Mouse (Mus musculus): ENCODE measurements around the gene Rab25. TPM values are rescaled to one million over a fixed set of nuclear protein-coding genes. Genes with fewer than 3 reads are reported as not detected.
A peak's percentile ranks its signal among the peaks of the same experiment; 100 is the strongest.

Rab25 gene
- total and polyA plus RNA-seq, 3 experiments, result 0.96 to 1.9 TPM; not detected in 1

DNA sequence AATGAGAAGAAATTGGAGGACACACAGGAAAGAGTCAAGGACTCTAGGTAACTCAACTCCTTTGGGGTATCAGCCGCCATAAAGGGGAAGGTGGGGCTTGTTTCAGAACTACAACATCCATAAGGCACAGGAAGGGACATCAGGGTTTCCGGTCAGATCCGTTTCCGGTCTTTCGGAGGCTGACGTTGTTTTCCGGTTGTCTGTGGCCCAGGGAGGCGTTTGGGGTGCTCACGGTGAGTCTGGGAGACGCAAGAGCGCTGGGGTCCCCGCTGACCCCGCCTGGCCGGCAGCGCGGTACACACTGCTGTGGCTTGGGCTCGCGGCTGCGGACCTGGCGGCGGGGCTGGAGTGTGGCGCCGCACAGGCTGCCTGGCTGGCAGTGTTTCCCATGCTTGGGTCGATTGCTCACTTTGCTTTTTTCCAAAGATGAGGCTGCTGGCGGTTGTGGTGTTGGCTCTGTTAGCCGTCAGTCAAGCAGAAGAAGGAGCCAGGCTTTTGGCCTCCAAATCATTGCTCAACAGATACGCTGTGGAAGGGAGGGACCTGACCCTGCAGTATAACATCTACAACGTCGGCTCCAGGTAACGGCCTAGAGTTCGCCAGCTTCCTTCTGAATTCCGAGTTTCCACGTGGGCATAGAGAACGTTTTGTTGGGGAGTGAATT, 31.5 kb upstream of the Rab25 start:
- Histone ChIP-seq H3K79me2 (ENCODE audit: control insufficient read depth, insufficient read depth, low read length, poor library complexity) (peaks cover 21% of the 10 kb centered on the region), H3K9me3 (replicated peaks; ENCODE audit: insufficient read depth, low read length) (no peaks in the 10 kb centered on the region), H3K27ac (ENCODE audit: control insufficient read depth, low read depth, low read length) (peak overlapping the region; percentile 53), H3K4me3 (ENCODE audit: control insufficient read depth in 1 of 2, insufficient read depth in 1 of 2, low read depth in 2 of 2, low read length in 2 of 2) (peak overlapping the region; percentile 87 to 93), H3K36me3 (ENCODE audit: control insufficient read depth in 1 of 2, insufficient read depth in 2 of 2, low read length in 2 of 2) (peaks cover 17 to 18% of the 10 kb centered on the region in 2 experiments), H3K9ac (ENCODE audit: control insufficient read depth, low read depth, low read length, poor library complexity, severe bottlenecking) (peak overlapping the region; percentile 89), H3K27me3 (ENCODE audit: control insufficient read depth in 1 of 2, insufficient read depth in 2 of 2, low read length in 2 of 2) (no peaks in the 10 kb centered on the region), H3K4me1 (ENCODE audit: control insufficient read depth in 1 of 2, insufficient read depth in 2 of 2, low read length in 2 of 2) (peaks cover 0 to 19% of the 10 kb centered on the region in 2 experiments; a peak in 2 of 4 replicates)
- DNase-seq (ENCODE audit: low read depth, low spot score), result peak; percentile 97
- peak; percentile 95 for TF ChIP-seq TBP (IDR thresholded peaks at IDR 0.05; ENCODE audit: low read depth, low read length)
- no peak for TF ChIP-seq TAL1 (IDR thresholded peaks at IDR 0.05; ENCODE audit: low read length)
- no peak for TF ChIP-seq UBTF (IDR thresholded peaks at IDR 0.05; ENCODE audit: borderline replicate concordance, insufficient read depth, low read depth, low read length)
- peak; percentile 83 for TF ChIP-seq MXI1 (IDR thresholded peaks at IDR 0.05; ENCODE audit: low read depth, low read length)
- TF ChIP-seq RCOR1 (IDR thresholded peaks at IDR 0.05; ENCODE audit: low read depth, low read length), result peak; percentile 54; the same call in 1 of the 2 replicates
- TF ChIP-seq USF2 (IDR thresholded peaks at IDR 0.05; ENCODE audit: borderline replicate concordance in 1 of 2, insufficient read depth in 1 of 2, low read depth in 1 of 2, low read length in 2 of 2), result no peak
- TF ChIP-seq TCF12 (IDR thresholded peaks at IDR 0.05; ENCODE audit: low read depth, low read length), result peak; percentile 79
- peak; percentile 73; the same call in 1 of the 2 replicates for TF ChIP-seq MAZ (IDR thresholded peaks at IDR 0.05; ENCODE audit: low read depth, low read length)
- no peak for TF ChIP-seq ETS1 (IDR thresholded peaks at IDR 0.05; ENCODE audit: low read depth, low read length)
- no peak for TF ChIP-seq POLR2AphosphoS5 (IDR thresholded peaks at IDR 0.05; ENCODE audit: borderline replicate concordance, low read depth, low read length)
- no peak for TF ChIP-seq SMC3 (IDR thresholded peaks at IDR 0.05; ENCODE audit: low read depth, low read length)
- peak; percentile 91 for TF ChIP-seq ELF1 (IDR thresholded peaks at IDR 0.05; ENCODE audit: low read depth, low read length)
- no peak for TF ChIP-seq CHD2 (IDR thresholded peaks at IDR 0.05; ENCODE audit: low read length)
- TF ChIP-seq POLR2A (IDR thresholded peaks at IDR 0.05; ENCODE audit: control insufficient read depth in 1 of 2, insufficient read depth in 1 of 2, low read depth in 1 of 2, low read length in 2 of 2, poor library complexity in 1 of 2), result peak; percentile 83 to 95
- 0 out of 2 replicates have a peak, but pooled peaks have one; percentile 48 for TF ChIP-seq CHD1 (IDR thresholded peaks at IDR 0.05; ENCODE audit: low read depth, low read length)
- TF ChIP-seq KAT2A (conservative IDR thresholded peaks at IDR 0.05; ENCODE audit: low read depth, low read length), result peak; percentile 96
- peak; percentile 97 for TF ChIP-seq HCFC1 (IDR thresholded peaks at IDR 0.05; ENCODE audit: low read depth, low read length)
- no peak for TF ChIP-seq RAD21 (IDR thresholded peaks at IDR 0.05; ENCODE audit: low read depth, low read length)
- peak; percentile 77 for TF ChIP-seq MAX (IDR thresholded peaks at IDR 0.05; ENCODE audit: low read length)
- TF ChIP-seq E2F4 (IDR thresholded peaks at IDR 0.05; ENCODE audit: borderline replicate concordance, low read depth, low read length), result no peak; the same call in 1 of the 2 replicates
- TF ChIP-seq SIN3A (IDR thresholded peaks at IDR 0.05; ENCODE audit: low read length), result peak; percentile 96
- peak; percentile 90 for TF ChIP-seq NELFE (IDR thresholded peaks at IDR 0.05; ENCODE audit: low read depth, low read length)
- TF ChIP-seq MYC (IDR thresholded peaks at IDR 0.05; ENCODE audit: low read depth, low read length), result peak; percentile 69
- 0 out of 2 replicates have a peak, but pooled peaks have one; percentile 38 for TF ChIP-seq MAFK (IDR thresholded peaks at IDR 0.05; ENCODE audit: borderline replicate concordance, low read depth, low read length)
- peak; percentile 84; the same call in 1 of the 2 replicates for TF ChIP-seq POLR2AphosphoS2 (IDR thresholded peaks at IDR 0.05; ENCODE audit: low read length)
